Mouse (Mus musculus): ENCODE results near the gene Mlst8. TPM values are rescaled to one million over a fixed set of nuclear protein-coding genes. Genes with fewer than 3 reads are reported as not detected.
"Not testable (repeated sequence)": the region's sequence is repeated elsewhere in the genome, so short reads cannot be mapped to it uniquely, and the experiment has no call there.

The Mlst8 gene
- polyA plus RNA-seq, 1 experiment from 2014 or later = 13.2 TPM

GRCm38 (mm10) chr17:24440377-24440776 is 38.5 kb downstream of the Mlst8 start:
- Histone ChIP-seq H3K4me3 (ENCODE audit: inconsistent target) (no peak overlapping the region), H3K36me3 (ENCODE audit: inconsistent target) (peaks cover 42% of the 10 kb centered on the region; the same call in 1 of the 2 replicates), H3K79me2 (ENCODE audit: inconsistent target) (no peaks in the 10 kb centered on the region), H3K27ac (no peak overlapping the region)
- 95% methylated on average over 8 of the region's 8 CpGs for WGBS (ENCODE audit: missing documents)

GRCm38 (mm10) chr17:24437016-24437415 is 41.9 kb downstream of the Mlst8 start:
- H3K36me3 ChIP-seq (ENCODE audit: inconsistent target) = peaks cover 20% of the 10 kb centered on the region; the same call in 1 of the 2 replicates
- H3K79me2 ChIP-seq (ENCODE audit: inconsistent target) = no peaks in the 10 kb centered on the region
- H3K4me3 ChIP-seq (ENCODE audit: inconsistent target) = no peak overlapping the region
- no peak overlapping the region for H3K27ac ChIP-seq
- 85% methylated on average over 5 of the region's 5 CpGs for WGBS (ENCODE audit: missing documents)

GRCm38 (mm10) chr17:24429201-24429983 is 49.5 kb downstream of the Mlst8 start:
- Histone ChIP-seq H3K27ac (no peak overlapping the region), H3K4me3 (ENCODE audit: inconsistent target) (no peak overlapping the region), H3K36me3 (ENCODE audit: inconsistent target) (peaks cover 5% of the 10 kb centered on the region; the same call in 1 of the 2 replicates), H3K79me2 (ENCODE audit: inconsistent target) (no peaks in the 10 kb centered on the region)
- WGBS (ENCODE audit: missing documents) = 99% methylated on average over 14 of the region's 14 CpGs

- peaks cover 10% of the 10 kb centered on the region; the same call in 1 of the 2 replicates for H3K79me2 ChIP-seq (ENCODE audit: inconsistent target)
- peaks cover 27% of the 10 kb centered on the region for H3K36me3 ChIP-seq (ENCODE audit: inconsistent target)
- 0% methylated on average over 8 of the region's 8 CpGs for WGBS (ENCODE audit: missing documents)
- peak overlapping the region; percentile 47 for H3K4me3 ChIP-seq (ENCODE audit: inconsistent target)
- H3K27ac ChIP-seq = peak overlapping the region; percentile 34
These were observed 51.7 kb downstream of the Mlst8 start for GRCm38 (mm10) chr17:24427170-24427557.

- Histone ChIP-seq H3K4me3 (ENCODE audit: inconsistent target) (peak within 1 kb of the TSS; percentile 47), H3K79me2 (ENCODE audit: inconsistent target) (peaks cover 15% of the 10 kb centered on the region; the same call in 1 of the 2 replicates), H3K36me3 (ENCODE audit: inconsistent target) (peaks cover 32% of the 10 kb centered on the region), H3K27ac (peak within 1 kb of the TSS; percentile 34)
- under 1% methylated on average over 46 of the region's 48 CpGs for WGBS (ENCODE audit: missing documents)
These were observed 52.3 kb downstream of the Mlst8 start, which contains the start of gene Eci1 for GRCm38 (mm10) chr17:24426471-24427169. Gene Eci1 (plus strand): TSS chr17:24426641.

- Histone ChIP-seq H3K36me3 (ENCODE audit: inconsistent target) (peaks cover 39% of the 10 kb centered on the region), H3K4me3 (ENCODE audit: inconsistent target) (no peak overlapping the region; the same call in 1 of the 2 replicates), H3K27ac (no peak overlapping the region), H3K79me2 (ENCODE audit: inconsistent target) (peaks cover 22% of the 10 kb centered on the region; the same call in 1 of the 2 replicates)
- 84% methylated on average over 5 of the region's 7 CpGs for WGBS (ENCODE audit: missing documents)
These were observed 53.0 kb downstream of the Mlst8 start for GRCm38 (mm10) chr17:24425905-24426304.

- not testable (repeated sequence) for H3K4me3 ChIP-seq (ENCODE audit: inconsistent target); H3K27ac ChIP-seq
- peaks cover 28% of the 10 kb centered on the region; the same call in 1 of the 2 replicates for H3K79me2 ChIP-seq (ENCODE audit: inconsistent target)
- H3K36me3 ChIP-seq (ENCODE audit: inconsistent target) = peaks cover 45% of the 10 kb centered on the region
- 96% methylated on average over 4 of the region's 8 CpGs for WGBS (ENCODE audit: missing documents)
These were observed 53.6 kb downstream of the Mlst8 start for GRCm38 (mm10) chr17:24425326-24425725.

- Histone ChIP-seq H3K36me3 (ENCODE audit: inconsistent target) (peaks cover 53% of the 10 kb centered on the region), H3K79me2 (ENCODE audit: inconsistent target) (peaks cover 36% of the 10 kb centered on the region), H3K4me3 (ENCODE audit: inconsistent target) (no peak overlapping the region), H3K27ac (no peak overlapping the region)
- WGBS (ENCODE audit: missing documents) = 93% methylated on average over 5 of the region's 5 CpGs
These were observed 54.4 kb downstream of the Mlst8 start for GRCm38 (mm10) chr17:24424489-24424888.

Other genes with a start within 250 kb of the Mlst8 start
- gene Ccnf, start 227.6 kb downstream of the Mlst8 start, polyA plus RNA-seq (2018) = 1.3 to 5.7 TPM (median 3.2 TPM) in 3 replicates
- gene Abca17, start 128.0 kb downstream of the Mlst8 start, polyA plus RNA-seq (2018) = 0.16 to 0.30 TPM (median 0.26 TPM) in 3 replicates
- 26.0 to 44.3 TPM (median 31.7 TPM) in 3 replicates for gene Abca3, start 127.1 kb downstream of the Mlst8 start, polyA plus RNA-seq (2018)
- gene Rnps1, start 64.5 kb downstream of the Mlst8 start, polyA plus RNA-seq (2018) = 59.5 to 100 TPM (median 80.3 TPM) in 3 replicates
- 10.4 to 30.9 TPM (median 23.5 TPM) in 3 replicates for gene Eci1, start 52.4 kb downstream of the Mlst8 start, polyA plus RNA-seq (2018)
- gene Dnase1l2, start 36.0 kb downstream of the Mlst8 start, polyA plus RNA-seq (2018) = 0.23 to 1.5 TPM (median 1.1 TPM) in 3 replicates
- gene E4f1, start 8.8 kb downstream of the Mlst8 start, polyA plus RNA-seq (2018) = 7.7 to 13.8 TPM (median 10.3 TPM) in 3 replicates
- gene Pgp, start 8.7 kb downstream of the Mlst8 start, polyA plus RNA-seq (2018) = 7.0 to 22.6 TPM (median 15.0 TPM) in 3 replicates
- gene Bricd5, start 5.2 kb downstream of the Mlst8 start, polyA plus RNA-seq (2018) = not detected in 3 replicates
- gene Caskin1, start 9.5 kb upstream of the Mlst8 start, polyA plus RNA-seq (2018) = not detected in 3 replicates
- gene Traf7, start 48.9 kb upstream of the Mlst8 start, polyA plus RNA-seq (2018) = 42.9 to 61.3 TPM (median 48.4 TPM) in 3 replicates
- not detected in 3 replicates for gene Rab26, start 55.1 kb upstream of the Mlst8 start, polyA plus RNA-seq (2018)
- 9.7 to 18.0 TPM (median 16.3 TPM) in 3 replicates for gene Pkd1, start 70.8 kb upstream of the Mlst8 start, polyA plus RNA-seq (2018)
- 33.7 to 43.4 TPM (median 35.5 TPM) in 3 replicates for gene Tsc2, start 153.6 kb upstream of the Mlst8 start, polyA plus RNA-seq (2018)
- gene Nthl1, start 153.6 kb upstream of the Mlst8 start, polyA plus RNA-seq (2018) = 3.1 to 5.8 TPM (median 3.7 TPM) in 3 replicates
- 0.15 TPM in 1 of 3 replicates, not detected in the others for gene Slc9a3r2, start 171.2 kb upstream of the Mlst8 start, polyA plus RNA-seq (2018)
- gene Npw, start 179.4 kb upstream of the Mlst8 start, polyA plus RNA-seq (2018) = not detected in 3 replicates
- 8.0 to 14.3 TPM (median 12.2 TPM) in 3 replicates for gene Zfp598, start 190.6 kb upstream of the Mlst8 start, polyA plus RNA-seq (2018)
- 0.14 to 0.76 TPM (median 0.19 TPM) in 3 replicates for gene Syngr3, start 210.9 kb upstream of the Mlst8 start, polyA plus RNA-seq (2018)
- 16.2 to 28.0 TPM (median 20.3 TPM) in 3 replicates for gene Gfer, start 217.1 kb upstream of the Mlst8 start, polyA plus RNA-seq (2018)
- gene Noxo1, start 217.2 kb upstream of the Mlst8 start, polyA plus RNA-seq (2018) = 0.50 to 3.8 TPM (median 0.72 TPM) in 3 replicates
- gene Tbl3, start 228.6 kb upstream of the Mlst8 start, polyA plus RNA-seq (2018) = 10.6 to 22.6 TPM (median 18.7 TPM) in 3 replicates
- not detected in 3 replicates for gene Rnf151, start 239.0 kb upstream of the Mlst8 start, polyA plus RNA-seq (2018)
- gene Rps2, start 239.0 kb upstream of the Mlst8 start, polyA plus RNA-seq (2018) = 612 to 1,759 TPM (median 1,226 TPM) in 3 replicates
- 128 to 178 TPM (median 156 TPM) in 3 replicates for gene Ndufb10, start 245.4 kb upstream of the Mlst8 start, polyA plus RNA-seq (2018)
- not detected in 3 replicates for gene Rpl3l, start 248.7 kb upstream of the Mlst8 start, polyA plus RNA-seq (2018)